Mouse (Mus musculus): Measurements from ENCODE around the gene Tmem9.

Gene Tmem9

GRCm38 (mm10) chr1:136007211-136008158 lies at the start of gene Tmem9:
TSS of gene Tmem9 (plus strand) at chr1:136008150.
- peak; percentile 72 for DNase-seq (ENCODE audit: low spot score)

- DNase-seq (ENCODE audit: low spot score): no peak
Observed at GRCm38 (mm10) chr1:135958483-135958882, 49.5 kb upstream of the Tmem9 start.

GRCm38 (mm10) chr1:135963177-135963576 lies 44.8 kb upstream of the Tmem9 start:
- no peak for DNase-seq (ENCODE audit: low spot score)

- DNase-seq (ENCODE audit: low spot score): no peak
Observed at GRCm38 (mm10) chr1:135964561-135964960, 43.4 kb upstream of the Tmem9 start.

DNA sequence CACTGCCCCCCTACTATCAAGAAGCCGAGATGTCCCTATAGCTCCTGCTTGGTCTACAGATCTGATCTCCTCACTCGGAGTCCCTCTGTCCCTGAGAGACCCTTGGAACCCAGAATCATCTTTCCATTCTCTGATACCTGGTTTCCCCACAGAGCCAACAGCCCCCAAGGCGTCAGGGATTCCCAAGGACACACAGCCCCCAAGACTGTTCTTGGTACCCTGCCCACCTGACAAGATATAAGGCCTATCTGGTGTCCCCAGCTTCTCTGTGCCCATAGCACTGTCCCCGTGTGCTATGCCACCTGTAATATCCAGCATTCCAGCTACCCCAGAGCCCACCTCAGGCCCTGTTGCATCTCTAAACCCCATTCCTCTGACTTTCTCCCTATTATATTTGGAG lies 40.2 kb upstream of the Tmem9 start:
- DNase-seq (ENCODE audit: low spot score): no peak

DNA sequence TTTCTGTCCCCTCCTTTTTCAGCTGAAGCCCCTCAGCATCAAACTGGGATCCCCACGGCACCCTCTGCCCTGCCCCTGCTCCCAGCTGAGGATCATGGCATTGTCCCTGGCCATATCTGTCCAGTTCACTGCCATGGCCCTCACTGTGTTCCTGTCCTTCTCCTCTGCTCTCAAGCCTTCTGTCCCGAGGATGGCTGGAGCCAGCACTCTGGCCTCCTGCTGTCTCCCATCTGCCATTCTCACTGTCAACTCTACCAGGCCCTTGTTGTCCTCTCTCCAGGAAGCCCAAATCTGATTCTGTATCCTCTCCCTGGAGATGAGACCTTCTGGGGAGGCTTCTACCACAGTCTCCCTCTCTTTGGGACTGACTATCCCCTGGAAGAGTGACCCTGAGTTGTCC lies 37.5 kb upstream of the Tmem9 start:
- DNase-seq (ENCODE audit: low spot score): no peak

DNA sequence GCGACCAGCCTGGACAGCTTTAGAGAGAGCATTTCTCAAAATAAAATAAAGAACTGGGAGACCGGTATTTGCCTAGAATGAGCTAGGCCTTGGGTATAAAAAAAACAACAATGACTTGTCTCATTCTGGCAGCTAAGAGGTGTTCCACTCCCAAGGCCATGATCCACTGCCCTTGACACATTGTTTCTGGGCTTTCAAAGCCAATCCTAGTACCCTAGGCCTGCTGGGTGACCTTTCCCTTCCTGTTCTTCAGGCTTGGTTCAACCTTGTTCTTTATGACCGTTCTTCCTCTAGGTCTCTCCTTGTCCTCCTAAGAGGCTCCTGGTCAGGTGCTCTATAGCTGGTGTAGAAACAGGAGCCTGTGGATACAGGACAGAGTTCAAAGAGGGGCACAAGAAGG lies 35.4 kb upstream of the Tmem9 start:
- no peak for DNase-seq (ENCODE audit: low spot score)

GRCm38 (mm10) chr1:135984105-135984504 lies 23.8 kb upstream of the Tmem9 start:
- DNase-seq (ENCODE audit: low spot score): no peak

- DNase-seq (ENCODE audit: low spot score): no peak
Observed at GRCm38 (mm10) chr1:135989876-135990275, 18.1 kb upstream of the Tmem9 start.

DNA sequence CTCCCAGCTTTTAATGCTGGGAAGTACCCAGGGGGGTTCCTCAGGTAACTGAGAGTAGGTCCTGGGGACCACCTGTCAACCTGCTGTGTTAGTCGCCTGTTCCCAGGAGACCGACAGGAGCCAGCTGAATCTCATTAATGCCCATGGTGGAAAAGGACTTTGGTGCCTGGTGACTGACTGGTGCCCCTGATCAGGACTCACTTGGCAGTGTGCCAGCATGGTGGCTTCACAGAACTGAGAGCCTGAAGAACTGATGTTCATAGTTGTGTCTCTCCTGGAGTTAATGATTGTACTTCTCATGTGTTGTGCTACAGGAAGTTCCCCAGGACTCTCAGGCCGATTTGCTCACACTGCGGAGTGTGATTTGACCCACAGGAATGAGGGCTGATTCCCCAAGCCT lies 14.5 kb upstream of the Tmem9 start:
- DNase-seq (ENCODE audit: low spot score): peak; percentile 60

DNA sequence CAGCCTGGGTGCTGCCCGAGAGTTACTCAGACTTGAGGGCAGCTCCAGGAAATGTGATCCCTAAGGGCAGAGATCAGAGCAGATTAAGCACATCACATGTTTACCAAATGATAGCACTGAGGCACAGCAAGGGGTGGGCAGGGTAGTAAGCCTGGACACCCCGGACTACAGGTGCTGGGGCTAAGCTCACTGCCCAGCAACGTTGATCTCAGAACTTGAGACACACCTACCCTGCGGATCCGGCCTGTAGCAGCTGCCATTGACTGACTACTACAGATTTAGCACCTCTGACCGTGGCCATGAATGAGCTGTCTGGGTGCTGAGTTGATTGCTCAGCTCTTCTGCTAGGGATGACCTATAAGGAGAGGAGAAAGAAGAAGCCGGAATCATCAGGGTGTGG lies 10.4 kb upstream of the Tmem9 start:
- no peak for DNase-seq (ENCODE audit: low spot score)

- no peak for DNase-seq (ENCODE audit: low spot score)
Observed at GRCm38 (mm10) chr1:135999720-136000287, 8.1 kb upstream of the Tmem9 start.

DNA sequence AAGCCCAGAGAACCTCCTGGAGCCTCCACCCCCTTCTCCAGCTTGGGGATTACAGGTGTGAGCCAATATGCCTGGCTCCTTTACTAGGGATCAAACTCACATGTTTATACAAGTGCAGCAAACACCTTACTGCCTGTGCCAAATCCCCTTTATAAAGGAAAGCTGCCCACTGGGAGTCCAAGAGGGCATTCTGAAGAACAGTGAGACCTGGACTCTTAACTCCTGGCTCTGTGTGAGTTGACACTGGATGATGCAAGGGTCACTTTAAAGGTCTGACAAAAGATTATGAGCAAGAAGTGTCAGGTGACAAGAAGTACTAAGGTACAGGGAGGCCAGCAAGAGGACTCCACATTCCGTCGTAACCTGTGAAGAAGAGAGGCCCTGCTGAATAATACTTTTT lies 6.5 kb upstream of the Tmem9 start:
- DNase-seq (ENCODE audit: low spot score): no peak

DNA sequence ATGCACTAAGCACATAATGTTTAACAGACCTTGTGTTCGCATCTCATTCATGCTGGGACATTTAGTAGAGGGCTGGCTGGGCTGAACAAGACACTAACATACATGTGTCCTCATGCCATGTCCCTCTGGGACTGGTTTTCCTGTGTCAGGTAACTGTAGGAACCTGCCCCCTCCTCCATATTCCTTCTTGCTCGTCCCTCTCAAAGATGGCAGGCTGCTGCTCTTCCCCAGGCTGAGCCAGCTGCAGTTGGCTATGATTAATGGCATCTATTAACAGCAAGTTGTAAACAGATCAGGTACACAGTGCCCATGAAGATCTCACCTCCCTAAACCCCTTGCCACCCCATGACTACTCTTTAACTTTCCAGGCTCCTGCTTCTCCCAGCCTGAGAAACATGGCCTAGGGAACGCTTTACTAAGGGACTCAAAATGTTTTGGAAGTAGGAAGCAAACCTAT lies 1.6 kb upstream of the Tmem9 start, which contains the start of gene Igfn1:
Gene Igfn1, minus strand, starts transcription at position 51 of the 457 bp plus-strand sequence.
- DNase-seq (ENCODE audit: low spot score): no peak

DNA sequence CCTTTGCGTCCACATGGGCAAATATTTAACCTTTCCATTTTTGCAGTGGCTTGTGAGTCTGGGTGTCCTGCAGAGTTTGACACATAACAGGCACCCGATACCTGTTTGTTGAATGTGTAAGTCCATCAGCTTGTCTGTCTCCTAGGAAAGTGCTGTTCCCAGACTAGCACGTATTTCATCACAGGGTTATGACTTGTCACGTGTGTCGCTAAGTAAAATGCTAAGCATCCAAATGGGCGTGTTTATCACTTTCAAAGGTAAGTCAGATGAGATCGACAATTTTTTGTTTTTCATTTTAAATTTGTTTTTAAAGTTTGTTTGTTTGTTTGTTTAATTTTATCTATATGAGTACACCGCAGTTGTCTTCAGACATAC lies 196 bp downstream of the Tmem9 start:
- DNase-seq (ENCODE audit: low spot score): no peak

DNA sequence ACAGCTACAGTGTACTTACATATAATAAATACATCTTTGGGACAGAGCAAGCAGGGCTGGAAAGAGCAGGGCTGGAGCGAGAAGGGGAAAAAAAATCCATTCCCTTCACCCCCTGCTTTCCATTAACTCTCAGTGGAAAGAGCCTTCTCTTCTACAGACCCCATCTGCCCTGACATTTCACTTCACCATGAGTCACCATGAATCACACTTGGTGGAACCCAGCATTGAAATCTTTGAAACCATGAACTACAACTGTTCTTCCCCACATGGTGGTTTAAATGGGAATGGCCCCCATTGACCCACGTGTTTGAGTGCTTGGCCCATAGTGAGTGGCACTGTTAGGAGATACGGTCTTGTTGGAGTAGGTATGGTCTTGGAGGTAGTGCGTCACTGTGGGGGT lies 2.3 kb downstream of the Tmem9 start:
- DNase-seq (ENCODE audit: low spot score): no peak

GRCm38 (mm10) chr1:136013513-136013912 lies 5.6 kb downstream of the Tmem9 start:
- no peak for DNase-seq (ENCODE audit: low spot score)

GRCm38 (mm10) chr1:136014796-136015502 lies 7.0 kb downstream of the Tmem9 start:
- no peak for DNase-seq (ENCODE audit: low spot score)

DNA sequence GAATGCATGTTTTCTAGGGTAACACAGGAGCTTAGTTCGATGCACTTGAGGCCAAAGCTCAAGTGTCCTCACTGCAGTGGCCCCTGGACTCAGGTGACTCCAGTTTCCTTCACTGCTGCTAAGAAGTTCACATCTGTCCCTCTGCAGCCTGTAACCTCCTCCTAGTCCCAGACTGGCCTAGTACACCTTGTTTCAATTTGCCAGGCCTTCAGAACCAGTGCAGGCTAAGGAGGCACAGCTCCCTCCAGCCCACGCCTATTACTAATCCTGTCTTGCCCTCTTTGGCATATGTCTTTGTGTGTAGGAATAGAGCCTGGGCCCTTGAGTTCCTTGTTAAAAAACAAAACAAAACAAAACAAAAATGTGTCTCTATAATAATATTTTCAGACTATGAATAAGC lies 9.4 kb downstream of the Tmem9 start:
- no peak for DNase-seq (ENCODE audit: low spot score)

GRCm38 (mm10) chr1:136017907-136018313 lies 10.0 kb downstream of the Tmem9 start:
- peak; percentile 94 for DNase-seq (ENCODE audit: low spot score)

- peak; percentile 68 for DNase-seq (ENCODE audit: low spot score)
Observed at GRCm38 (mm10) chr1:136018390-136019189, 10.6 kb downstream of the Tmem9 start.

DNA sequence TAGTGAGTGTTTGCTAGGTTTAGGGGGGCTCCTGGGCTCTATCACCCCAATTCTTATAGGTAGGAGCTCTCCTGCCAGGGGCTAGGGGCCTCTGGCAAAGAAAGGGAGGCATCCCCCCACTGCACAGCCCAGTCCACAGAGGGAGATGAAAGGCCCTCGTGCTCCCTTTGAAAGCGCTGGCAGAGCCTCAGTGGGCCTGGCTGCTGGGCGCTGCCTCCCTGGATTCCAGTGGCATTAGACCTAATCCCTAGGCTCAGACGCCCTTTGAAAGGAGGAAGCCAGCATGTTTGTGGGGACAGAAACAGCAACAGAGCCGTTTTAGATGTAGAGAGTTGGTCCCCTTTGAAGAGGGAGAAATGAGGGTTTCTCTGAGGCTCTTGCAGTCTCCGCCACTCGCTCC lies 22.3 kb downstream of the Tmem9 start:
- no peak for DNase-seq (ENCODE audit: low spot score)
